Mouse (Mus musculus): ENCODE results near the gene Cox4i2. TPM values are rescaled to one million over a fixed set of nuclear protein-coding genes. Genes with fewer than 3 reads are reported as not detected.

Gene Cox4i2
- polyA plus RNA-seq, 1 experiment from 2014 or later = 12.1 TPM

DNA sequence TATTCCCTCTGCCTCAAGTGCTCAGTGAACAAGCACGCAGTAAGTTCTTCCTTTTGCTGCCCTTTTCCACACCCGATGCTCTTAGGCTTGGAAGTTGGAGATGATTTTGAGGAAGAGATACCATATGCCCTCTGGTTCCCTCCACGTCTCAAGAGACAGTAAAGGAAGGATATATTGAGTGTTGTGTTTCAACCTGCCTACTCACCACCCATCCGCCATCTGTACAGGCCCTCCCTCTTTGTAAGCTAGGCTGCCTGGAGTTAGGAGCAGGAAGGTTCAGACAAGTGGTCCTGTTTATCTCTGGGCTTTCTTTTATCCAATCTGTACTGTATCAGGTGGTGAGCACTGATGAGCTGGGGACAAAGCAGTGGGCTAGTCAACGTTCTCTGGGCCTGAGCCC is 39.4 kb downstream of the Cox4i2 start:
- H3K4me3 ChIP-seq (ENCODE audit: low read length) = no peak overlapping the region
- 80% methylated on average over 5 of the region's 5 CpGs for WGBS
- H3K4me1 ChIP-seq (ENCODE audit: control insufficient read depth, insufficient read depth, low read length) = peaks cover 12% of the 10 kb centered on the region
- no peaks in the 10 kb centered on the region; the same call in 1 of the 2 replicates for H3K36me3 ChIP-seq (ENCODE audit: control insufficient read depth, insufficient read depth, low read length)
- no peaks in the 10 kb centered on the region for H3K27me3 ChIP-seq (ENCODE audit: control insufficient read depth, insufficient read depth, low read length)
- no peak overlapping the region for H3K27ac ChIP-seq (ENCODE audit: low read depth, low read length)
- no peak overlapping the region for H3K9ac ChIP-seq (ENCODE audit: low read depth, low read length)
- H3K4me2 ChIP-seq (replicated peaks; ENCODE audit: low read depth, low read length) = no peak overlapping the region
- no peaks in the 10 kb centered on the region for H3K9me3 ChIP-seq (ENCODE audit: control insufficient read depth, low read length)
- ATAC-seq (ENCODE audit: low FRiP score, low TSS enrichment) = no peak

DNA sequence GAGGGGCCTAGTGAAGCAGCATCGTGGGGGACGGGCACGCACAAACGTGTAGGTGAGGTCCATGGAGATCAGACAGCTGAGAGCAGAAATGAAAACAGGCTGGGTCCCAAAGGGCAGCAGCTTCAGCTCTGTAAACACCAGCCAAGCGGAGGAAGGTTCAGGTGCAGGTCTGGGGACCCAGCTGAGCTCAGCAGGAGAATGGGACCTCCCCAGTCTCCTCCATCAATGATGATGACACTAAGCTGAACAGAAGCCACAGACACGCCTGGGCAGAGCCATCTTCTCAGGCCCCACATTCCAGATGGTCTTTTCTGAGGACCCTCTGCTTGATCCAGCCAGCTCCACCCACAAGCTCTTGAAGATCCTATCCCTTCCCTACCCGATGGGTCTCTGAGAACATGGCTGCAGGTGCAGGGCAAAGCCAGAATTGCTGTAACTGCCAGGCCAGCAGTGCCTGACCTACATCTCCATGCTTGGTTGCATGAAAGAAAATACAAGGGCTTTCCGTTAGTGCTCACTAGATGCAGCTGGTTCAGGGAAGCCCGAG is 40.4 kb downstream of the Cox4i2 start:
- 62% methylated on average over 9 of the region's 9 CpGs for WGBS
- peak; percentile 45; the same call in 1 of the 2 replicates for ATAC-seq (ENCODE audit: low FRiP score, low TSS enrichment)

DNA sequence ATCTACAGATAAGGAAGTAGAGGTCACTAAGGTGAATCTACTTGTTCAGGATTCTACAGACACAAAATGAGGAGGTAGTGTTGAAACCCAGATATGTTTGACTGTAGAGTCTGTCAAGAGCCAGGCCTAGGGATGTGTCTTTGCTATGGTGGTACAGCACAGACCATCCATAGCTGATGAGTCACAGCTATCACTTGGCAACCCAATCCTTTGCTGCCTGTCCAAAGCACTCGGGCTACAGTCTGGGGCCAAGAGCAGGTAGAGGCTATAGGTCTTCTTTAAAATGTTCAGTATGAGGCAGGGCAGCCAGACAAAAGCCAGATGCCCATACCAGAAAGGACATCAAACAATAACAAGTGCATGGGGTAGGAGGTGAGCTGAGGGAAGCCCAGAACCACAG is 43.6 kb downstream of the Cox4i2 start:
- no peaks in the 10 kb centered on the region; the same call in 1 of the 2 replicates for H3K36me3 ChIP-seq (ENCODE audit: control insufficient read depth, insufficient read depth, low read length)
- no peak overlapping the region for H3K9ac ChIP-seq (ENCODE audit: low read depth, low read length)
- no peak overlapping the region for H3K4me3 ChIP-seq (ENCODE audit: low read length)
- no peak overlapping the region for H3K27ac ChIP-seq (ENCODE audit: low read depth, low read length)
- no peak overlapping the region for H3K4me2 ChIP-seq (replicated peaks; ENCODE audit: low read depth, low read length)
- no peaks in the 10 kb centered on the region for H3K9me3 ChIP-seq (ENCODE audit: control insufficient read depth, low read length)
- no peaks in the 10 kb centered on the region for H3K27me3 ChIP-seq (ENCODE audit: control insufficient read depth, insufficient read depth, low read length)
- ATAC-seq (ENCODE audit: low FRiP score, low TSS enrichment) = no peak
- H3K4me1 ChIP-seq (ENCODE audit: control insufficient read depth, insufficient read depth, low read length) = peaks cover 8% of the 10 kb centered on the region; the same call in 1 of the 2 replicates
- 84% methylated on average over 1 of the region's 1 CpGs for WGBS

More for the DNA sequence above, 40.4 kb downstream of the Cox4i2 start:
- H3K9ac ChIP-seq (ENCODE audit: low read depth, low read length) = no peak overlapping the region
- no peak overlapping the region for H3K4me3 ChIP-seq (ENCODE audit: low read length)
- H3K4me1 ChIP-seq (ENCODE audit: control insufficient read depth, insufficient read depth, low read length) = peaks cover 11% of the 10 kb centered on the region
- H3K4me2 ChIP-seq (replicated peaks; ENCODE audit: low read depth, low read length) = no peak overlapping the region
- H3K27me3 ChIP-seq (ENCODE audit: control insufficient read depth, insufficient read depth, low read length) = no peaks in the 10 kb centered on the region
- no peaks in the 10 kb centered on the region; the same call in 1 of the 2 replicates for H3K36me3 ChIP-seq (ENCODE audit: control insufficient read depth, insufficient read depth, low read length)
- peak overlapping the region; percentile 24; the same call in 1 of the 2 replicates for H3K27ac ChIP-seq (ENCODE audit: low read depth, low read length)
- no peaks in the 10 kb centered on the region for H3K9me3 ChIP-seq (ENCODE audit: control insufficient read depth, low read length)

DNA sequence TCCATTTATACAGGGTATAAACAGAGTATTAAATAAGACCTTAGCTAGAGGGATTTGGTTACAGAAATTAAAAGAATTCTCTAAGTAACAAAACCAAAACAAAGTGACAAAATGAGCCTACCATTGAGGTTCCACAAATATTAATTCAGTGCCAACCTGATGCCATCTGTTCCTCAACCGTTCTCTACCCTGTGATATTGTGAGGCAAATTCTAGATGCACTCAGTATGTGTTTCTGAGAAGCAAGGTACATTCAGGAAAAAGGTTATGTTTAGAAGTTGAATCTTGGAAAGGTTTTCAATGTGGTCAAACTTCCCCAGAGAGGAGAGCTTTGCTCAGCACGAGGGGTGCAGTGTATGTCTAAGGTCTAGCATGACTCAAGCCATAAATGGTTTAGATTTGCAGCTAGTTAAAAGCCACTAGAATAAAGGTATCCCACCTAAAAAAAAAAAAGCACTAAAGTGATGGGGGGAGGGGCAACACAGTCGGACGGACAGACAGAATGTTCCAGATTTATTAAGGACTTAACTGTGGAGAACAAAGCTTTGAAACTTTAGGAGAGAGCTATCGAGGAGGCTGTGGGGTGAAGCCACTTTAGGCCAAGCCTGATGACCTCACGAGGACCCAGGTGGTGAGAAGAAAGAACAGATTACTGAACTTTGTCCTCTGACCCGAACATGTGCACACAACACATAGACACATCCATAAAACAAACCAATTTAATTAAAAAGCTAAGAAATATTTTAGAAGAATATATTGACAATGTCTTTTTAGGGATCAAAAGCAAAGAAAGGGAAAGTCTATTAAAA is 46.2 kb downstream of the Cox4i2 start:
- Histone ChIP-seq H3K4me2 (replicated peaks; ENCODE audit: low read depth, low read length) (no peak overlapping the region), H3K4me1 (ENCODE audit: control insufficient read depth, insufficient read depth, low read length) (peaks cover 16% of the 10 kb centered on the region), H3K27ac (ENCODE audit: low read depth, low read length) (no peak overlapping the region), H3K9ac (ENCODE audit: low read depth, low read length) (no peak overlapping the region), H3K4me3 (ENCODE audit: low read length) (no peak overlapping the region), H3K36me3 (ENCODE audit: control insufficient read depth, insufficient read depth, low read length) (0 out of 2 replicates have a peak, but pooled peaks cover 2% of the 10 kb centered on the region), H3K9me3 (ENCODE audit: control insufficient read depth, low read length) (no peaks in the 10 kb centered on the region), H3K27me3 (ENCODE audit: control insufficient read depth, insufficient read depth, low read length) (no peaks in the 10 kb centered on the region)
- no peak for ATAC-seq (ENCODE audit: low FRiP score, low TSS enrichment)
- WGBS = 44% methylated on average over 7 of the region's 7 CpGs

DNA sequence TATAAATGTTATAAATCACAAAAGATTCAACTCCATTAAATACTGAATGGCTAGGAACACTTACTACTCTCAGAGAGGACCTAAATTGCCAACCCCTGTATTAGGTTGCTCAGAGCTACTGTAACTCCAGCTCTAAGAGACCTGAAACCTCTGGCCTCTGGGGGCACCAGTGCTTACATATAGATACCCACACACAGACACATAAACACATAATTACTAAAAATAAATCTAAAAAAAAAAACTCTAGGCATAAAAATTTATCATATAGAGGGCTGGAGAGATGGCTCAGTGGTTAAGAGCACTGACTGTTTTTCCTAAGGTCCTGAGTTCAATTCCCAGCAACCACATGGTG is 46.8 kb downstream of the Cox4i2 start:
- Histone ChIP-seq H3K4me1 (ENCODE audit: control insufficient read depth, insufficient read depth, low read length) (peaks cover 22% of the 10 kb centered on the region), H3K9me3 (ENCODE audit: control insufficient read depth, low read length) (no peaks in the 10 kb centered on the region), H3K27ac (ENCODE audit: low read depth, low read length) (no peak overlapping the region), H3K9ac (ENCODE audit: low read depth, low read length) (no peak overlapping the region), H3K4me2 (replicated peaks; ENCODE audit: low read depth, low read length) (no peak overlapping the region), H3K27me3 (ENCODE audit: control insufficient read depth, insufficient read depth, low read length) (no peaks in the 10 kb centered on the region), H3K36me3 (ENCODE audit: control insufficient read depth, insufficient read depth, low read length) (0 out of 2 replicates have a peak, but pooled peaks cover 2% of the 10 kb centered on the region), H3K4me3 (ENCODE audit: low read length) (no peak overlapping the region)
- no peak for ATAC-seq (ENCODE audit: low FRiP score, low TSS enrichment)

DNA sequence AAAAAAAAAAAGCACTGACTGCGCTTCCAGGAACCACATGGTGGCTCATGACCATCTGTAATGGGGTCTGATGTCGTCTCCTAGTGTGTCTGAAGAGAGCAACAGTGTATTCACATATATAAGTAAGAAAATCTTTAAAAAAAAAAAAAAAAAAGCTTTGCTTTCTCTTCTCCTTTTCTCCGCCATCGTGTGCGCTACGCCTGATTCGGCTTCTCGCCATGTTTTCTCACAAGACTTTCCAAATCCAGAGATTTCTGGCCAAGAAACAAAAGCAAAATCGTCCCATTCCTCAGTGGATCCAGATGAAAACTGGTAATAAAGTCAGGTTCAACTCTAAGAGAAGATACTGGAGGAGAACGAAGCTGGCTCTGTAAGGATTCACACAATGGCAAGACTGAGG is 48.3 kb downstream of the Cox4i2 start:
- Histone ChIP-seq H3K9me3 (ENCODE audit: control insufficient read depth, low read length) (no peaks in the 10 kb centered on the region), H3K36me3 (ENCODE audit: control insufficient read depth, insufficient read depth, low read length) (peaks cover 6% of the 10 kb centered on the region; the same call in 1 of the 2 replicates), H3K4me1 (ENCODE audit: control insufficient read depth, insufficient read depth, low read length) (peaks cover 26% of the 10 kb centered on the region), H3K9ac (ENCODE audit: low read depth, low read length) (no peak overlapping the region), H3K4me3 (ENCODE audit: low read length) (no peak overlapping the region), H3K27ac (ENCODE audit: low read depth, low read length) (no peak overlapping the region), H3K4me2 (replicated peaks; ENCODE audit: low read depth, low read length) (no peak overlapping the region), H3K27me3 (ENCODE audit: control insufficient read depth, insufficient read depth, low read length) (no peaks in the 10 kb centered on the region)
- WGBS = 85% methylated on average over 10 of the region's 10 CpGs
- no peak for ATAC-seq (ENCODE audit: low FRiP score, low TSS enrichment)

DNA sequence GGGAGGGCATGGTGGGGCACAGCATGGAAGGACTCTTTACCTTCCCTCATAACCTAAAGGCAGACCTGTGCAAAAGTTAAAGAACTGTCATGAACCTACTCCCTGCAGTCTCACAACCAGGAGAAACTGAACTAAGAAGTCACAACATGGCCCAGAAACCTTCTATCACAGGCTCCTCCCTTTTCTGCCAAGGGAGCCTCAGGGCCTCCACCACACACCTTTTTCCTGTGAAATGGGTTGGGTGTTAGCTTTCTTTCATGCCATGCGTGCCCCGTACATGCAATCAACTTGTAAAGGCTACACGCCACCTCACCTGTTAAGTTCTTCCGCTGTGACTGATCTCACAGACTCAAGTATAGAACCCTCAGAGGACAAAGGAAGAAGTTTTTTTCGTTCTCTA is 49.1 kb downstream of the Cox4i2 start:
- 85% methylated on average over 5 of the region's 5 CpGs for WGBS
- ATAC-seq (ENCODE audit: low FRiP score, low TSS enrichment) = no peak

DNA sequence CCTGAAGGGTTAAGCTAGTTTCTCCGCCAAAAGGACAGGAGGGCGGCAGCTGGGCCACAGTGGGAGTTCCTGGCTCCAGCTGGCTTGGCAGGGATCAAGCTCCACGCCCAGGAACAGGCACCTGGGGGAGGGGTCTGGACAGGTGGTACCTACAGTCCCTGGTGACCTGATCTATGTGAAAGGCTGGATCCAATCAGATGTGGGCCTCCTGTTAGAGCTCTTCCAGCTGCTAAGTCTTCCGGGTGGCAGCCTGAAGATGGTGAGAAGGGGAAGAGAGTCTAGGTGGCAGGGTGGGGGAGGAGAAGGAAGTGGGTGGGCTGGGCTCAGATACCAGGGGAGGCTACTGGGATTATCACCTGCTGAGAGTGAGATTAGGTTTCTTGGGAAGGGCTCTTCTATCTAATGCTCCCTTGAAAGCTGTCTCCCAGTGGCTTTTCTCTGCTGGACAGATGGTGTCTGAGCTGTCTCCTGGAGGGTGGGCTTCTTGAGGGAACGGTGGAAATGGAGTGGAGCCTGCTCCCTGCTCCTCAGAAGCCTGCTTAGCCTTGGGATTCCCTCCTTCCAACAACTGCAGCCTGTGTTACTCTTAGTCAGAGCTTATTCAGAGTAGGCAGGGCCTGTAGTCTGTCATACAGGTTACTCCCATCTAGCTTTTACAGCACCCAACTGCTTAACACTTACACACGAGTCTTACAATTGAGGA is 50.6 kb downstream of the Cox4i2 start:
- 8% methylated on average over 6 of the region's 6 CpGs for WGBS

More for the DNA sequence above, 49.1 kb downstream of the Cox4i2 start:
- Histone ChIP-seq H3K36me3 (ENCODE audit: control insufficient read depth, insufficient read depth, low read length) (peaks cover 6% of the 10 kb centered on the region; the same call in 1 of the 2 replicates), H3K9me3 (ENCODE audit: control insufficient read depth, low read length) (no peaks in the 10 kb centered on the region), H3K27ac (ENCODE audit: low read depth, low read length) (no peak overlapping the region), H3K4me1 (ENCODE audit: control insufficient read depth, insufficient read depth, low read length) (peaks cover 26% of the 10 kb centered on the region), H3K9ac (ENCODE audit: low read depth, low read length) (no peak overlapping the region), H3K4me3 (ENCODE audit: low read length) (no peak overlapping the region), H3K27me3 (ENCODE audit: control insufficient read depth, insufficient read depth, low read length) (no peaks in the 10 kb centered on the region), H3K4me2 (replicated peaks; ENCODE audit: low read depth, low read length) (no peak overlapping the region)

More for the DNA sequence above, 50.6 kb downstream of the Cox4i2 start:
- H3K9me3 ChIP-seq (ENCODE audit: control insufficient read depth, low read length) = no peaks in the 10 kb centered on the region
- no peak overlapping the region; the same call in 1 of the 2 replicates for H3K4me2 ChIP-seq (replicated peaks; ENCODE audit: low read depth, low read length)
- H3K27ac ChIP-seq (ENCODE audit: low read depth, low read length) = peak overlapping the region; percentile 82
- H3K4me1 ChIP-seq (ENCODE audit: control insufficient read depth, insufficient read depth, low read length) = peaks cover 26% of the 10 kb centered on the region
- H3K36me3 ChIP-seq (ENCODE audit: control insufficient read depth, insufficient read depth, low read length) = peaks cover 6% of the 10 kb centered on the region; the same call in 1 of the 2 replicates
- no peak overlapping the region for H3K9ac ChIP-seq (ENCODE audit: low read depth, low read length)
- no peaks in the 10 kb centered on the region for H3K27me3 ChIP-seq (ENCODE audit: control insufficient read depth, insufficient read depth, low read length)
- ATAC-seq (ENCODE audit: low FRiP score, low TSS enrichment) = peak; percentile 78
- H3K4me3 ChIP-seq (ENCODE audit: low read length) = no peak overlapping the region

Measured in kidney, embryonic 14.5 days (tissue).